Mouse (Mus musculus) layer of hippocampus, postnatal 10 days (tissue): ENCODE measurements around the gene Pla2g3. TPM values are rescaled to one million over a fixed set of nuclear protein-coding genes. Genes with fewer than 3 reads are reported as not detected.

Experiments used
- DNase-seq, 2 experiments: peaks; one replicate each; pipeline ENCODE4 v3.0.0; 2021; ENCODE audit warnings: low spot score in 2 of 2
- total RNA-seq, 2 experiments: library from RNA; stranded (reverse); gene quantifications; 2 replicates each; pipeline ENCODE4 v1.2.3; 2021

Pla2g3 gene
- total RNA-seq, 2 experiments from 2014 or later: 11.3 to 17.0 TPM

GRCm38 (mm10) chr11:3535406-3535986 lies 47.4 kb downstream of the Pla2g3 start:
- peak; percentile 98 for DNase-seq

GRCm38 (mm10) chr11:3536082-3536481 lies 48.0 kb downstream of the Pla2g3 start:
- no peak for DNase-seq

- no peak for DNase-seq
These were observed 48.8 kb downstream of the Pla2g3 start for GRCm38 (mm10) chr11:3536745-3537333.

GRCm38 (mm10) chr11:3537711-3538110 lies 49.6 kb downstream of the Pla2g3 start:
- no peak for DNase-seq

GRCm38 (mm10) chr11:3538341-3538740 lies 50.3 kb downstream of the Pla2g3 start:
- DNase-seq: peak in 1 of 2 experiments; percentile 3

- peak; percentile 79 to 84 for DNase-seq
These were observed 51.2 kb downstream of the Pla2g3 start for GRCm38 (mm10) chr11:3539111-3539825.

- DNase-seq: no peak
These were observed 51.7 kb downstream of the Pla2g3 start for GRCm38 (mm10) chr11:3539826-3540196.

GRCm38 (mm10) chr11:3540451-3541085 lies 52.5 kb downstream of the Pla2g3 start, which contains the start of gene Smtn:
TSS of gene Smtn (minus strand) at chr11:3540612.
- no peak for DNase-seq

- DNase-seq: no peak
These were observed 53.8 kb downstream of the Pla2g3 start for GRCm38 (mm10) chr11:3541932-3542331.

GRCm38 (mm10) chr11:3543001-3543400 lies 54.9 kb downstream of the Pla2g3 start:
- DNase-seq: no peak

- no peak for DNase-seq
These were observed 56.3 kb downstream of the Pla2g3 start for GRCm38 (mm10) chr11:3544409-3544808.

- DNase-seq: no peak
These were observed 57.6 kb downstream of the Pla2g3 start for GRCm38 (mm10) chr11:3545531-3546241.

GRCm38 (mm10) chr11:3546242-3546562 lies 58.1 kb downstream of the Pla2g3 start:
- no peak for DNase-seq

- no peak for DNase-seq
These were observed 59.0 kb downstream of the Pla2g3 start for GRCm38 (mm10) chr11:3547047-3547446.

GRCm38 (mm10) chr11:3547969-3548368 lies 59.9 kb downstream of the Pla2g3 start:
- DNase-seq: no peak

GRCm38 (mm10) chr11:3548564-3549295 lies 60.6 kb downstream of the Pla2g3 start:
- DNase-seq: no peak

Other genes starting within 250 kb of the Pla2g3 start
- gene Drg1, start 221.9 kb upstream of the Pla2g3 start, total RNA-seq: 10 to 100 TPM; 94.5 to 98.3 TPM
- 10 to 100 TPM; 54.0 to 57.7 TPM for gene Patz1, start 199.4 kb upstream of the Pla2g3 start, total RNA-seq
- gene Pik3ip1, start 157.9 kb upstream of the Pla2g3 start, total RNA-seq: 10 to 100 TPM; 27.0 to 27.4 TPM
- gene Limk2, start 79.1 kb upstream of the Pla2g3 start, total RNA-seq: 100 to 1,000 TPM; 108 to 126 TPM
- gene Rnf185, start 35.9 kb upstream of the Pla2g3 start, total RNA-seq: 10 to 100 TPM; 22.2 to 24.0 TPM
- 10 to 100 TPM; 47.0 to 52.9 TPM for gene Inpp5j, start 16.5 kb downstream of the Pla2g3 start, total RNA-seq
- gene Selenom, start 26.4 kb downstream of the Pla2g3 start, total RNA-seq: 100 to 1,000 TPM; 250 to 255 TPM
- 10 to 100 TPM; 17.0 TPM for gene Smtn, start 52.3 kb downstream of the Pla2g3 start, total RNA-seq
- gene Morc2a, start 160.9 kb downstream of the Pla2g3 start, total RNA-seq: 10 to 100 TPM; 41.6 to 46.6 TPM